Mouse (Mus musculus): ENCODE data around the gene Tex14. TPM values are rescaled to one million over a fixed set of nuclear protein-coding genes. Genes with fewer than 3 reads are reported as not detected.
"Not testable (repeated sequence)": the region's sequence is repeated elsewhere in the genome, so short reads cannot be mapped to it uniquely, and the experiment has no call there.

The Tex14 gene
- polyA plus RNA-seq, 1 experiment from 2014 or later: 0.60 TPM

- ATAC-seq (ENCODE audit: insufficient number of reproducible peaks, low FRiP score, low TSS enrichment, low read depth): 0 out of 2 replicates have a peak, but pooled peaks have one; percentile 83
- Histone ChIP-seq H3K27ac (replicated peaks; ENCODE audit: low read depth, low read length) (no peak overlapping the region), H3K4me1 (ENCODE audit: control insufficient read depth, insufficient read depth, low read length) (peaks cover 3% of the 10 kb centered on the region; the same call in 1 of the 2 replicates), H3K9me3 (ENCODE audit: control insufficient read depth, low read length) (no peaks in the 10 kb centered on the region), H3K9ac (ENCODE audit: low read length) (no peak overlapping the region), H3K27me3 (ENCODE audit: control insufficient read depth, insufficient read depth, low read length) (peaks cover 3% of the 10 kb centered on the region; the same call in 1 of the 2 replicates), H3K4me2 (ENCODE audit: low read depth, severe bottlenecking) (no peak overlapping the region), H3K4me3 (ENCODE audit: low read depth, low read length) (no peak overlapping the region), H3K36me3 (ENCODE audit: control insufficient read depth, insufficient read depth, low read length) (no peaks in the 10 kb centered on the region)
- 0% methylated on average over 5 of the region's 5 CpGs for WGBS
- DNase-seq (ENCODE audit: low spot score): peak; percentile 71
Observed at GRCm38 (mm10) chr11:87443373-87443883, 38.6 kb downstream of the Tex14 start.

GRCm38 (mm10) chr11:87444056-87444455 is 39.2 kb downstream of the Tex14 start:
- 78% methylated on average over 10 of the region's 10 CpGs for WGBS
- H3K4me2 ChIP-seq (ENCODE audit: low read depth, severe bottlenecking); H3K9ac ChIP-seq (ENCODE audit: low read length); H3K27me3 ChIP-seq (ENCODE audit: control insufficient read depth, insufficient read depth, low read length); H3K27ac ChIP-seq (replicated peaks; ENCODE audit: low read depth, low read length); DNase-seq (ENCODE audit: low spot score); H3K9me3 ChIP-seq (ENCODE audit: control insufficient read depth, low read length); H3K4me3 ChIP-seq (ENCODE audit: low read depth, low read length); H3K36me3 ChIP-seq (ENCODE audit: control insufficient read depth, insufficient read depth, low read length); ATAC-seq (ENCODE audit: insufficient number of reproducible peaks, low FRiP score, low TSS enrichment, low read depth); H3K4me1 ChIP-seq (ENCODE audit: control insufficient read depth, insufficient read depth, low read length): not testable (repeated sequence)

- Histone ChIP-seq H3K27me3 (ENCODE audit: control insufficient read depth, insufficient read depth, low read length) (peaks cover 3% of the 10 kb centered on the region; the same call in 1 of the 2 replicates), H3K9me3 (ENCODE audit: control insufficient read depth, low read length) (no peaks in the 10 kb centered on the region), H3K4me2 (ENCODE audit: low read depth, severe bottlenecking) (no peak overlapping the region), H3K27ac (replicated peaks; ENCODE audit: low read depth, low read length) (no peak overlapping the region), H3K36me3 (ENCODE audit: control insufficient read depth, insufficient read depth, low read length) (no peaks in the 10 kb centered on the region), H3K4me1 (ENCODE audit: control insufficient read depth, insufficient read depth, low read length) (peaks cover 3% of the 10 kb centered on the region; the same call in 1 of the 2 replicates), H3K9ac (ENCODE audit: low read length) (no peak overlapping the region), H3K4me3 (ENCODE audit: low read depth, low read length) (no peak overlapping the region)
- no peak for ATAC-seq (ENCODE audit: insufficient number of reproducible peaks, low FRiP score, low TSS enrichment, low read depth)
- DNase-seq (ENCODE audit: low spot score): no peak
- 9% methylated on average over 16 of the region's 16 CpGs for WGBS
Observed at GRCm38 (mm10) chr11:87444735-87445428, 40.0 kb downstream of the Tex14 start.

- 85% methylated on average over 2 of the region's 4 CpGs for WGBS
- H3K4me1 ChIP-seq (ENCODE audit: control insufficient read depth, insufficient read depth, low read length); DNase-seq (ENCODE audit: low spot score); H3K36me3 ChIP-seq (ENCODE audit: control insufficient read depth, insufficient read depth, low read length); H3K4me2 ChIP-seq (ENCODE audit: low read depth, severe bottlenecking); H3K9ac ChIP-seq (ENCODE audit: low read length); H3K27me3 ChIP-seq (ENCODE audit: control insufficient read depth, insufficient read depth, low read length); H3K9me3 ChIP-seq (ENCODE audit: control insufficient read depth, low read length); ATAC-seq (ENCODE audit: insufficient number of reproducible peaks, low FRiP score, low TSS enrichment, low read depth); H3K27ac ChIP-seq (replicated peaks; ENCODE audit: low read depth, low read length); H3K4me3 ChIP-seq (ENCODE audit: low read depth, low read length): not testable (repeated sequence)
Observed at GRCm38 (mm10) chr11:87445593-87445992, 40.7 kb downstream of the Tex14 start.

- no peak overlapping the region for H3K4me3 ChIP-seq (ENCODE audit: low read depth, low read length)
- H3K27ac ChIP-seq (replicated peaks; ENCODE audit: low read depth, low read length): no peak overlapping the region
- peaks cover 3% of the 10 kb centered on the region; the same call in 1 of the 2 replicates for H3K27me3 ChIP-seq (ENCODE audit: control insufficient read depth, insufficient read depth, low read length)
- H3K9me3 ChIP-seq (ENCODE audit: control insufficient read depth, low read length): no peaks in the 10 kb centered on the region
- no peaks in the 10 kb centered on the region for H3K36me3 ChIP-seq (ENCODE audit: control insufficient read depth, insufficient read depth, low read length)
- H3K9ac ChIP-seq (ENCODE audit: low read length): no peak overlapping the region
- H3K4me1 ChIP-seq (ENCODE audit: control insufficient read depth, insufficient read depth, low read length): peaks cover 3% of the 10 kb centered on the region; the same call in 1 of the 2 replicates
- no peak for ATAC-seq (ENCODE audit: insufficient number of reproducible peaks, low FRiP score, low TSS enrichment, low read depth)
- DNase-seq (ENCODE audit: low spot score): no peak
- whole genome bisulfite sequencing: 84% methylated on average over 3 of the region's 3 CpGs
- no peak overlapping the region for H3K4me2 ChIP-seq (ENCODE audit: low read depth, severe bottlenecking)
Observed at GRCm38 (mm10) chr11:87446159-87446558, 41.3 kb downstream of the Tex14 start.

GRCm38 (mm10) chr11:87447429-87447828 is 42.6 kb downstream of the Tex14 start:
- Histone ChIP-seq H3K27me3 (ENCODE audit: control insufficient read depth, insufficient read depth, low read length) (no peaks in the 10 kb centered on the region), H3K9me3 (ENCODE audit: control insufficient read depth, low read length) (no peaks in the 10 kb centered on the region), H3K27ac (replicated peaks; ENCODE audit: low read depth, low read length) (no peak overlapping the region), H3K9ac (ENCODE audit: low read length) (no peak overlapping the region), H3K4me3 (ENCODE audit: low read depth, low read length) (no peak overlapping the region), H3K36me3 (ENCODE audit: control insufficient read depth, insufficient read depth, low read length) (no peaks in the 10 kb centered on the region), H3K4me2 (ENCODE audit: low read depth, severe bottlenecking) (no peak overlapping the region), H3K4me1 (ENCODE audit: control insufficient read depth, insufficient read depth, low read length) (peaks cover 3% of the 10 kb centered on the region; the same call in 1 of the 2 replicates)
- DNase-seq (ENCODE audit: low spot score): no peak
- ATAC-seq (ENCODE audit: insufficient number of reproducible peaks, low FRiP score, low TSS enrichment, low read depth): no peak

GRCm38 (mm10) chr11:87448081-87448475 is 43.2 kb downstream of the Tex14 start:
- Histone ChIP-seq H3K4me3 (ENCODE audit: low read depth, low read length) (peak overlapping the region; percentile 19), H3K4me2 (ENCODE audit: low read depth, severe bottlenecking) (peak overlapping the region; percentile 48)
- WGBS: under 1% methylated on average over 29 of the region's 34 CpGs
- not testable (repeated sequence) for H3K9ac ChIP-seq (ENCODE audit: low read length); H3K27me3 ChIP-seq (ENCODE audit: control insufficient read depth, insufficient read depth, low read length); H3K27ac ChIP-seq (replicated peaks; ENCODE audit: low read depth, low read length); H3K4me1 ChIP-seq (ENCODE audit: control insufficient read depth, insufficient read depth, low read length); H3K9me3 ChIP-seq (ENCODE audit: control insufficient read depth, low read length); H3K36me3 ChIP-seq (ENCODE audit: control insufficient read depth, insufficient read depth, low read length)
- DNase-seq (ENCODE audit: low spot score): peak; percentile 81
- ATAC-seq (ENCODE audit: insufficient number of reproducible peaks, low FRiP score, low TSS enrichment, low read depth): peak; percentile 93

- H3K4me3 ChIP-seq (ENCODE audit: low read depth, low read length); H3K4me1 ChIP-seq (ENCODE audit: control insufficient read depth, insufficient read depth, low read length); H3K36me3 ChIP-seq (ENCODE audit: control insufficient read depth, insufficient read depth, low read length); H3K4me2 ChIP-seq (ENCODE audit: low read depth, severe bottlenecking); H3K27ac ChIP-seq (replicated peaks; ENCODE audit: low read depth, low read length); H3K9me3 ChIP-seq (ENCODE audit: control insufficient read depth, low read length); H3K27me3 ChIP-seq (ENCODE audit: control insufficient read depth, insufficient read depth, low read length); H3K9ac ChIP-seq (ENCODE audit: low read length): not testable (repeated sequence)
- 0% methylated on average over 6 of the region's 32 CpGs for WGBS
- ATAC-seq (ENCODE audit: insufficient number of reproducible peaks, low FRiP score, low TSS enrichment, low read depth) (peak; percentile 95), DNase-seq (ENCODE audit: low spot score) (peak; percentile 80)
Observed at GRCm38 (mm10) chr11:87448476-87449199, 43.8 kb downstream of the Tex14 start.
